Mouse (Mus musculus): ENCODE results near the gene Slc22a23.

Gene Slc22a23

DNA sequence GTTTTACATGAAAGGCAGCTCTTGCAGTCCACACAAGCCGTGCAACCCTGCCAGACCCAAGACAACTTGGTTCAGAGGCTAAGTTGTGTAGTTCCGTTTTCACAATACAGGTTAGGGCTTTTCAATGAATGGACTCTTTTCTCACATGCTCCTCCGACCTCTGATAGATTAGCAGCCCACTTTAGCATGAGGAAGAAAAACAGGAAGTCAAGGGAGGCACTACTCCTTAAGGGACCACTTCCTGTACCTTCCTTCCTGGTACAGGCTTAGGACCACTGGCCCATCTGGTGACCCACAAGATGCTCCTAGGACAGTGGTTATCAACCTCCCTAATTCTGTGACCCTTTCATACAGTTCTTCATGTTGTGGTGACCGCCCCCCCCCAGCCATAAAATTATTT is 116.1 kb downstream of the Slc22a23 start:
- no peak for DNase-seq

DNA sequence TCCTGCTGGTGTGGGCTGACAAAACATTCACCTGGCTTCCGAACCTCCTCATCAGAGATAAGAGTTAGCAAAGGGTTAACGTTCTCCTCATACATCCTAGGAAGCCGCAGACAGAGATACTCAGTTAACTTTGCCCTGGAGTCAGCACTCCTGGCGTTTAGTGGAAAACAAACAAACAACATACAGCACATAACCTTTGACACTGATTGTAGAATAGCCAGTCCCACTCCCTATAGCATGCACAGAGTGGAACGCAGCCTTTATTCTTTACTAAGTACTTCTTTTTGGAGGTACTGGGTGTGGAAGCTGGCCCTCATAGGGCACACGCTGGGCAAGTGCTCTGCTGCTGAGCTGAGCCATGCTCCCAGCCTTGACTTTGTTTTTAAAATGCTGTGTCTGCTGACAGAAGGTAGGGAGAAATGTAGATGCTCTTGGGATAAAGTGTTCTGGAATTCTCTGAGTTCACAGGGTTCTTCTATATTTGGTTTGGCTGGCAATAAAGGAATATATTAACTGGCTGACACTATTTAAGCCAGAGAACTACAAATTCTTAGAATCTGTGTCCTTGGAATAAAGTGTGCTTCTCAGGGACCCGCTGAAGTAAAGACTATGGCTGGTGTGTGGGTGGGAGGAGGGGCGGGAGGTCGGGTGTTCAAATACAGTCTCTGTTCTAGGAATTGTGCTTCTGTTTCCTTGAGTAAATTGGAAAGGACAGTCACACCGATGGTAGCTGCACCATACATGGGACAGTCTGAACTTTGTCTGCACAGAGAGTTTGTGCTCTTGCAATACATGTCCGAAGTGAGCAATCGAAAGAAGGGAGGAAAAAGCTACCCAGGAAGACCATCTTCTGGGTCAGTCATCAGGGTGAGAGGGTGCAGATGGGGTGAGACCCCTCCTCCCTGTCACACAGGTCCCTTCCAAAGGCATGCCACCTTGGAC is 117.0 kb downstream of the Slc22a23 start:
- DNase-seq = no peak

DNA sequence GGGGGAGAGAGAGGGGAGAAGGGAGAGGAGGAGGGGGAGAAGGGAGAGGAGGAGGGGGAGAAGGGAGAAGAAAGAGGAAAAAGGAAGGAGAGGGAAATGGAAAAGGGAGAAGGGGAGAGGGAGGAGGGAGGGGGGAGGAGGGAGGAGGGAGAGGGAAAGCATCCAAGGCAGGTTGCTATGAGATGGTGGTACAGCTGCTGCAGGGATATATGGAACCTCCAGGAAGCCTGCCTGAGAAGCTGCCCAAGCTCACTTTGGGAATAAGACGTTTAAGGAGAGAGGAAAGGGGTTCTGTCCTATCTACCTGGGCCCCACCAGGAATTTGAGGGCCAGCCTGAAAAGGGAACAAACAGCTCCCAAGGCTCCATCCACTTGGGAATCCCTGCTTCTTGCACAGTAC is 118.0 kb downstream of the Slc22a23 start:
- no peak for DNase-seq

DNA sequence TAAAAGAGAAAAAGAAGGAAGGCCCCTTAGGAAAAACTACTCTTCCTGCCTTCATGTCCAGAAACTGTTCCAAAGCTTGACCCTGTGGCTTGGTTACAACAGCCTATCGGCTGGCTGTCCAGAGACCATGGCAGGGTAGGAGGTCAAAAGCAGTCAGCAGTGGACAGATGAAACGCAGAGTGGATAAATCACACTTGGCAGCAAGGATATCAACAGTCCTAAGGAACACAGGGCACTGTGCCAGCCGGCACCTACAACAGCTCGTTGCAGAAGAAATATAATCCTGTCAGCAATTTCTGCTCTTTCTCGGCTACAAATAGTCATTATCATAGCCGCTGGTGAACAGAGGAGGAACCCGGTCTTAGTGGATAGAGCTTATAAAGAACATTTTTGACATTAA is 122.0 kb downstream of the Slc22a23 start:
- DNase-seq = no peak

DNA sequence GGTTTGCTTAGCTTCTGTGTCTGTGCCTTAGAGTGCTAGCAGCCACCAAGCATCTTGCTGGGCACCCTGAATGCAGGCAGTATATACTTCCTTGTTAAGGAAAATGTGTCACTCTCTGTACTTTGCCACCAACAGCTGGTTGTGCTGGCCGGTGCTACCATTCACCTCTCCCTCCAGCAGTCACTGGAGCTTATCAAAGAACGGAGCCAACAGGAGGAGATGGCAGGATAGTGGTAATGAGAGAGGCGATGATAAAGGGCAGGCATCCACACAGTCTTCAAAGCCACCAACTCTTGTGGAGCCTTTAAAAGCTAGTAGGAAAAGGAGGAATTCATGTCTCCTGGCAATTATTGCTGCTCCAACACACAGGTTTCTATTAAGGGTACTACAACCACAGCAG is 125.3 kb downstream of the Slc22a23 start:
- DNase-seq = no peak

DNA sequence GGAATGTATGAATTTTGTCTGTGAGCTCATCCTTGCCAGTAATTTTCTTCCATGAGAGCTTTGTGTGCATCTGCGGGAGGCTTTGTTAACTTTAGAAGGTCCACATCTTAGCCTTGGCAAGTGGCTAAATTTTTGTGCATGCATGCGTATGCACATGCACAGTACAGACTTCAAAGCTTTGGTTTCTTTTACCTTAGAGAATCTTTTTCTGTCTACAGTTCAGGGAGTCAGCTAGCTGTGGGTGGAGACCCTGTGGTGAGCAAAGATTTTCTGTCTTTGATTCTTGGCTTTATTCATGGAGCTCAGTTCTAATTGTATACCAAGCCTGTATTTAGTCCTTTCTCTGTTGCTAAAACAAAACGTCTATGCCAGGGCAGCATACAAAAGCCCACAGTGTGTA is 126.2 kb downstream of the Slc22a23 start:
- DNase-seq = no peak

DNA sequence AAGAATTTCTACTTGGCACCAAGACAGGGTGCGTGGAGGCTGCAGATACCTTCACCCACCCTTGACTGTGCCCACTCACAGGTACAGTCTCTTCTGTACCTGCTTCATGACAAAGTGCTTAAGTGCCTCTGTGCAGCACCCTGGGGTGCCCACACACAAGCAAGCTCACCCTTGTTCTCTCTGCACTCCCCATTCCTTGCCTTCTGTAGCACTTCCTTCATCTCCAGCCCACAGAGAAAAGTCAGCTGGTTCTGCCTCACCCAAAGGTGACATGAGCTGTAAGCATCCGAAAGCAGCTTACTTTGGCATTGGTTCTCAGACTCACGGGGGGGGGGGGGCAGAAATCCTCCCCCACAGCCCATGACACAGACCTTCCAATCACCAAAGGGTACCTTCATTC is 130.1 kb downstream of the Slc22a23 start:
- DNase-seq = no peak

DNA sequence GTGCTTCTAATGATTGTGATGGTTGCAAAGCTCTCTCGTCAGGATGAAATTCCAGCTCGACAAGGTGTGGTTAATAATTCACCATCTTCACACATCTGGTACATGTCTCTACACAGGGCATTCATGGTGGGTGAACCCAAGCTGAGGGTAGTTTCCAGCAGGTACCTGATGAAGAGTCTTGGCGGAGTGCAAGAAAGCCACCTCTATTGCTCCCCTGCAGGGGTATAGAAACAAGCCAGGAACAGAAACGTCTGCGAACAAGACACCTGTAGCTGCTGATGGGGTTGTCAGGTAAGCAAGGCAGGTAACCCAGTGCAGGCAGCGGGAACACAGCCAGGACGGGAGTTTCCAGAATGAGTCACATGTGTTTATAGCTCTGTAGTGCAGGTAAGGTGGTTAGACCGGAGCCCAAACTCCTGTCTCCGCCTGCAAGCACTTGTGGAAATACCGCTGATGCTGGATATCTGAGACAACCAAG is 132.2 kb downstream of the Slc22a23 start:
- DNase-seq = no peak

DNA sequence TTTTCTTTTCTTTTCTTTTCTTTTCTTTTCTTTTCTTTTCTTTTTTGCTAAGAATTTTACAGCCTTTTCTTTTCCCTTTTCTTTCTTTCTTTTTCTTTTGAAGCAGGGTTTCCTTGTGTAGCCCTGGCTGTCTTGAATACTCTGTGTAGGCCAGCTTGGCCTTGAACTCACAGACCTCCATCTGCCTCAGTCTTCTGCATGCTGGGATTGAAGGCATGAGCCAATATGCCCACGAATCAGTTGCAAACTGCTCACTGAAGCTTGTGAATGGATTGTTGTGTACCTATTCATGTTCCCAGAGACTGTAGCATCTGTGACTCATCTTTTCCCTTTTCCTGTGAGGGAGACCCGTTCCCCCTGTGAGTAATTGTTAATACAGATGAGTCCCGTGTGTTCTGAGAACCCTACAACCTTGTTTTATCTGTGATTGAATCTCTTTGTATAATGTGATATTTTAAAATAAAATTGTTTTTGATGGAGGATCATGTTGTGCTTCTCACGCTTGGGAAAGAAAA is 133.7 kb downstream of the Slc22a23 start:
- DNase-seq = no peak

DNA sequence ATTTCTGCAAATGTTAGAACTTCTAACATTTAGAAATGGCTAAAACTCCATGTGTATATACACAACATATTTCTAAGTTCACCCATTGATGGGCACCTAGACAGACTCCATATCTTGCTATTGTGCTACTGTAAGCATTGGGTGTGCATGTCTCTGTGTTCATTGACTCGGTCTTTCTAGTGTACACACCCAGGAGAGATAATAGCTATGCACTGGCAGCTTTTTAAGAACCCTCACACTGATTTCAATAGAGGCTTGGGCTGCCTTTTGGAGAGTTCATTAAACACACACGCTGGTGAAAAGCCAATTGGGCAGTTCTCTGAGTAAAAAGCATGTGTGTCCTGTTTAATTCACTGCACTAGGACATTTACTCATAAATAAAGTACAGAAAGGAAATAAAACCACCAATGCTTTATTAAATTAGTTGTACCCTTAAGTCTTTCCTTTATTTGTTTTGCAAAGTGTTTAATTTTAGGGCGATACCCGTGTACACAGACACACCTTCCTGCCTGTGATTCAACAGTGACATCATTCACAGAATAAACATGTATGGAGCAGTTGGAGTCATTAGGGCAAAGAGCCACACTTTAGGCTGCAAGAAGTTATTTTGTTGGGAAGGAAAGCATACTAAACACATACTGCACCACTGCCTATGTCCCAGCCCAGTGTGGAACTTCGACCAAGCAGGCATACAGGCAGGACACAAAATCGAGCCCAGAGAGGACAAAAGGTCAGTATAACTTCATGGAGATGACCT is 137.1 kb downstream of the Slc22a23 start:
- no peak for DNase-seq

DNA sequence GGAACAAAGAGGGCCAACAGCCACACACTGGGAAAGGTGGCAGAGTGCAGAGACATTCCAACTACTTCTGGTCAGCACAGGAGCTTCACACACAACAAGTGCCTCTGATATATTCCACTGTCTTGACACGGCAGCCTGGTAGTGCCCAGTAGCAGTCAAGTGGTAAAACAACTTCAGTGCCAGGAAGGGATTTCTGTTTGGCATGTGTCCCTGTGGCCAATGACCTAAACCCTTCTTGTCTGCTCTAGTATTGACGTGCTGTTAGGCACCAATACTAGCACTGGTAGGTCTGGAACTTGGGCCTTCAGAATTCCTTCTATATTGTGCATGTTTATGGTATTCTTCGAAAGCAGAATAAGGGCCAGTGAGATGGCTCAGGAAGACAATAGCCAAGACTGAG is 139.8 kb downstream of the Slc22a23 start:
- no peak for DNase-seq

DNA sequence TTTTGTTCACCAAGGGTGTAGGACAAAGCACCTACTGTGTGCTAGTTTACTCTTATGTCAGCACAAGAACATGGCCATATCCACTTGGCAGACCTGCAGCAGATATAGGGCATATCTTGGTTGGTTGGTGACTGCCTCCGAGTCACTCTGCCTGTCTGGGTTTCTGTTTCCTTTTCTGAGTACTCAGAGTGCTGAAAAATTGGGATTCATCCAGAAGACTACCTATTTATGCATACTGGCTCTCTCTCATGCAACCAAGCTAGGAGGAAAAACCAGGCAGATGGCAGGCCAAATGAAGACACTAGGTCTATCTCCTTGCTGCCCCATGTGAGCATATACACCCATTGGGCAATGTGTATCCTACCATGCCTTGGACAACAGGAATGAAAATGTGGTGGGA is 149.3 kb downstream of the Slc22a23 start:
- no peak for DNase-seq

DNA sequence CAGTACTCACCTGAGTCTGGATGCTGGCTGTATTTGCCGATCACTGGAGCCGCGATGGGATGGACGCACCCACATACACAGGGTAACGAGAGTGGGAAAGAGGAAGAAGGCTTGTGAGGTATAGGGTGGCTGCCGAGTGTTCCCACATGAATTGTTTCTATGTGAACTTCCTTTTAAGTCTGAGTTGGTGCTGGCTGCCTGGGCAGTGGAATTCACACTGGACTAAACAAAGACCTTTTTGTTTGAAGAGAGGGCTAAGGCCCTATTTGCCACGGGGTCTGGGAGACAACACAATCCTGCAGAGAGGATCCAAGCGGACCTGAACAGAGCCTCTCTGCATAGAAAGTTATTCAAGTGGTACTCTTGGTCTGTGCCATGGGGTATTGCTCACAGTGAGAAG is 151.6 kb downstream of the Slc22a23 start:
- no peak for DNase-seq

DNA sequence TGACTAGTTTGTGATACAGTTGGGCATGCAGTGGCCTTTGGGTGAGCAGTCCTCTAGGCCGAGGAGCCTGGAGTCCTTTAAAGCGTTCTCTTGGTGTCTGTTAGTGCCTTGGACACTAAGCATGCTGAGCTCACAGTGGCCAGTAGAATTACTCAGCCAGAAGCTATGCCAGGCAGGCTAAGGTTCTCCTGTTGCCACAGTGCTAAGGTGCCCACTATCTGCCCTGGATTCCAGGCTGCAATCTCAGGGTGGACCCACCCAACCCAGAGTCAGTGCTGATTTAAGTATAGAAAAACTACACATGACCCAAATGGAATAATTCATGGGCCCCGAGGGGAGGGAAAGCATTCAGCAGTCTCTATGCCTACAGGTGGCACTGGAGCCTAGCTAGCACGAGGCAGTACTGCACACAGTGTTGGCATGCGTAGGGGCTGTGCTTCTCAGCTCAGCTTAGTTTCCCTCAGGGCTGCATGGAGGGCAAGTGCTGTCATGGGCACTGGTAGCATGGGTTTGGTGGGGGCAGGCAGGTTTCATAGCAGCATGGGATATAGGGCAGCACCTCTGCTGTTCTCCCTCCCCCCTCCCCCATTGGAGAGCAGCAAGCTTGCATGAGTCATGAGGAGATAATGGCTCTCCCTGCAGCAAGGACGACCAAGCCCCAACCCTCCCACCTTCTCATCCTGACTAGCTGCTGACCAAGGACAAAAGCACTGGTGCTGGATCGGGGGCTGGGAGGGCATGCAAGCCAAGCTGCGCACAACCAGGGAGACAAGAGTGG is 152.4 kb downstream of the Slc22a23 start:
- DNase-seq = no peak

DNA sequence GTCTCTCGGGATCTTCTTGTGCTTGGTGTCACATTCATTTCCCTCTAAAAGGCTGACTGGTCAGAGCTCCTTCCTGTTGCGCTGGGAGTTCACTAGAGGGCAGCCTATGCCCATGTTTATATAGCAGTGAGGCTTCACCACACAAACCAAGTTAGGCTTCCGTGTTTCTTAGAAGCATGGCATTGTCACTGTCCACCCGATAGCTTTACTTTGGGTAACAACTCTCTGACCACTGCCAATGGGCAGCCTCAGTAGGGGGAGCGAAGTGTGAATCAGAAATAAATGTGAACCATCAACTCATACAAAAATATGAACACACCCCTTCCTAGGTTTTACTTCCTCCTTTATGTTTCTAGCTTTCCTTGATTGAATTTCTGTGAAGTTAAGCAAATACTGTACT is 157.4 kb downstream of the Slc22a23 start:
- peak; percentile 41 to 51 for DNase-seq

DNA sequence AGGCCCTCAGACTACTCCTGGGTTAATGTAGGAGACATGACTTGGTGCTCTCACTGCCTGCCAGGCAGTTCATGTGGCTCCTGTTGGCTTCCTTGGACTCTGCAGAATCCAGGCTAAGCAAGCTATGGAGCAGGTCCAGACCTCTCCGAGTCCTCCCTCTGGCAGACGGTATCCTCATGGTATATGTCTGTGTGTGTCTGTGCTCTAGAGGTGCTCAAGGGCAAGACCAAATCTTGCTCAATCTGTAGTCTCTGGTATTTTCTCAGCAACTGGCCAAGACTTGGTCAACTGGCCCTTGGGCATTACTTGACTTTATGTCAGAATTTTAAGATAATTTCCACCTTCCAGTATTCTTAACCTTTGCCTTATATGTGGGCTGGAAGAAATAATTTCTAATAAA is 159.6 kb downstream of the Slc22a23 start:
- no peak for DNase-seq

DNA sequence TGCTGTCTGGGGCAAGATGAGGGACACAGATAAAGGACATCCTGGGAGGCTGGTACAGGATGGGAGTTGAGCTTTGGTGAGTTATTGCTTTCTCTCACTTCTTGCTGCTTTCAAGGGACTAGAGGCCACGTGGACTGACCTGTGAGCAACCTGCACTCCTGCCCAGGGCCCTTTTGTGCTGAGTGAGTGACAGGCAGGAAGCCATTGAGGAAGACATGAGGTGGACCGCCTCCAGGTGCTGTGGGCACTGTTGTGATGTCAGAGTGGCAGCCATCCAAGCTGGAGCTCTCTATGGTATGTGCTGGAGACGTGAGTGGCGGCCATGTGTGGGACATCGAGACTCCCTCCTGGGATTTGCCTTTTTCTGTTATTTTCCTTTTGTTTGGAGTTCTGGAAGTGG is 163.4 kb downstream of the Slc22a23 start:
- no peak for DNase-seq

DNA sequence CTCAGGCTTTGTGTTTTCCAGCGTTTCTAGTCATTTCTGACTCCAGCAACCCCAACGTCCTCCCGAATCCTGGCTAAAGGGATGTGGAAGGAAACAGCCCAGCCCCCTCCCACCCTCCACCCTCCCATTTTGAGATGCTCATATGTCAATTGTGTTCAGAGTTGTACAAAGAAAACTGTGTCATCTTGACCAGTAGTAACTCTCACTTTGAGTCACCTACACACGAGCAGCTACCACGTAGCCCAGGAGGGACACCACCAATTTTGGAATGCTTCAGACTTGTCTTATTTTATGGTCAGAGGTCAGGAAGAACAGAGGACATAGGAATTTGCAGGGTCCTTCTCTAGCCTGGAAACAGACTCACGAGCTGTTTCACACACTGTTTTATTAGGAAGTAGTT is 171.0 kb downstream of the Slc22a23 start:
- DNase-seq = no peak

DNA sequence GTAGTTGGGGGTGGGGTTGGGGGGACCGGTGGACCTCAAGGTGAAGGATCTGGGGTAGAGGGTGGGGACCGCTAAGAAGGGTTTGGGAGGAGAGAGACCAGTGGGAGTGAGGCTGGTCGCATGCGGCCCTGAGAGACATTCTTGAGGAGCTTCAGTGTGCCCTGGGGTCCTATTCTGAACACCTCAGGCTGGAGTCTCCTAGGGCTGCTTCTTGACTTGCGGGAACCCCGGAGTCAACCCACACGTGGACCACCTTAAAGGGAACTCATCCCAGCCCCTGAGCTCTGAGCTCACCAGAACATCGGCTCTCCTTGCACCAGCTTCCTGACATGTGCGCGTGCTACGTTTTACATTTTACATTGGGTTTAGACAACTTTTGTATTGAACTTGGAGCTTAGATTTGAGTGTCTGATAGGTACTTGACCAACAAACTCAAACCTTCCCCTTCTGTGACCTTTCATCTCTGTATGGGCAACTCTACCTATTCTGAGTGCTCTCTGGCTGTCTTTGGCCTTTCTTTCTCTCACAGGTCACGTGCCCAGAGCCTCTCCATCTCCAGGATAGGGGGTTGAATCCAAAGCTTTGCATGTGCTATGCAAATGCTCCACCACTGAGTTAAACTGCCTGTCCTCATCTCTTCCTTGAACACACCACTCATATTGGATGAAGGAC is 181.5 kb downstream of the Slc22a23 start:
- DNase-seq = no peak

DNA sequence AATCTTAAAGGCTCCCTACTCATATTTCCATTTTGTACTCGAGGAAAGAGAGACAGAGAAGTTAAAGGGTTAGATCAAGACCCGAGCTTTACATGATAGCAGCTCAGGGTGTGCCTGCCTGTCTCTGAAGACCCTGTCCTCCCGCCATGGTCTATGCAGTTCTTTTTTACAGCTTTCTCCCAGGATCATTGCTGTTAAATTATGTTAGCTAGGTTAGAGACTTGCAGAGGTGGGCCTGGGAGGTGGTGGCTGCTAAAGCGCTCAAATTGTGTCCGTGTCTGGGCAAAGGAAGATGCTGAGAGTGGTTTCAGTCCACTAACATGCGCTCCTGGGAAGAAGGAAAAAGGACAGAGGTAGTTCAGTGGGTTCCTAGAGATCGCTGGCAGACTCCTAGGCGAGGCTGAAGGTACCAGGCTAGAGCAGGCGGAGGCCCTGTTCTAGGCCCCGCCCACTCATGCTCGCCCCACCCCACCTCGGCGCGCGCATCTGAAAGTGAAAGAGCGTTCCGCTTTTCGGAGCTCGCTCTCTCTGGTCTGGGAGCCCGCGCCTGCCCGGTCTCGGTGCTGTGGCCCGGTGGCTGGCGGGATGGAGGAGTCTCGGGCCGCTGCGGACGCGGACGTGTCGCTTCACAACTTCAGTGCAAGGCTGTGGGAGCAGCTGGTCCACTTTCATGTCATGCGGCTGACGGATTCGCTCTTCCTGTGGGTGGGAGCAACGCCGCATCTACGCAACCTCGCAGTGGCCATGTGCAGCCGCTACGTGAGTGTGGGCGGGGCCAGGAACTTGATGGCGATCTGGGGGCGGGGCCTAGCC is 182.3 kb downstream of the Slc22a23 start, which contains the start of gene Psmg4:
Psmg4 (plus strand) TSS at position 474 of the 813 bp plus-strand sequence.
- peak; percentile 93 to 96 for DNase-seq

DNA sequence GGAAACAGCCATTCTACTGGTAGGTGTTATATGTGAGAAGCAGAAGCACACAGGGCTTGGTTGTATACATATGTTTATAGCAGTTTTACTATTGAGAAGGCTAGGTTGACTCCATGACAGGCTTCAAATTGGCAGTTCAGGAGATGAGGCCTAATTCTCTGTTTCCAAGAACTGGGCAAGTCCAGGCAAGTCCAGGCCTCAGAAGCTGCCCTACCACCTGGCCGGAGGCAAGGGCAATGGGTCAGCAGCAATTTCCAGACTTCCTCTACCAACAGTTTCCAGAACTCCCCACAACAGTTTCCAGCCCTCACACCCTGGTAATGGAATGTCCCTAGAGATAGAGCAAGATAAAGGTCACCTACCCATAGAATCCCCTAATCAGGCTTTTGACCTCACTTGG is 185.1 kb downstream of the Slc22a23 start:
- no peak for DNase-seq
